Mouse (Mus musculus) heart, postnatal 4 days (tissue): Measurements from ENCODE around the gene Myof. TPM values are rescaled to one million over a fixed set of nuclear protein-coding genes. Genes with fewer than 3 reads are reported as not detected.

Experiments used
- DNase-seq: peaks from one replicate; pipeline ENCODE4 v3.0.0; 2021
- total RNA-seq, 2 experiments: library from RNA; stranded (reverse); gene quantifications; 2 replicates each; pipeline ENCODE4 v1.2.3; 2021

Myof gene
- total RNA-seq, 2 experiments from 2014 or later: 15.5 to 16.4 TPM

DNA sequence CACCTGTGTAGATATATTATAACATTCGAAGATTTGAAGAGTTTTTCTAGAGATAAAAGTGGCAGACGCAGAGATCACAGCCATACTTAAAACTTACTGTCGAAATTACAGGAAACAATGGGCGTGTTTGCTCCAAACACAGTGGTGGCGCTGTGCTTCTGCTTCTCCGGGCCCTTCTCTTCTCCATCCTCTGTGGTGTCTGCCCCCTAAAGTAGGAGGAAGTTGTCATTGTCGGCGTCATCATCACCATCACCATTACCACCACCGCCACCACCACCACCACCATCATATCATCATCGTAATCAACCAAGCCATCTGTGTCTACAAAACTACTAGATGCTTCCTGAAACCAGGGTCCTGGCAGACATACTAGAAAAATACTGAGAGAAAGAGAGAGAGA lies 104.2 kb downstream of the Myof start:
- DNase-seq: no peak

DNA sequence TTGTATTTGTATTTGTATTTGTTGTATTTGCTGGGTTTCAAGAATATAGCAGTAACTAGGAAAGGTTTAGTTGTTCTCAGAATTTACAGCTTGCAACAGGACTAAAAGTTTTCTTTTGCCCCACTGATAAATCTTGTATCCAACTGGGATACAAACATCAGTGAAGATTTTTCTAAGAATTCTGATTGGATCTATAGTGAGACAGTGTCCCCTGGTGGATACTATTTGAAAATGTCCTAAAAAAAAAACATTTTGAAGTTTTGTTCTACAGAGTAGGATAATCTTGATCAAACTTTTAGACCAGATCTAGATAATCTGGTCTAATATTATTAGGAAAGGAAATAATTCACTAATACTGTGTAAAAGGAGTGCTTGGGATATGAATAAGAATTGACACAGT lies 106.3 kb downstream of the Myof start:
- DNase-seq: no peak

DNA sequence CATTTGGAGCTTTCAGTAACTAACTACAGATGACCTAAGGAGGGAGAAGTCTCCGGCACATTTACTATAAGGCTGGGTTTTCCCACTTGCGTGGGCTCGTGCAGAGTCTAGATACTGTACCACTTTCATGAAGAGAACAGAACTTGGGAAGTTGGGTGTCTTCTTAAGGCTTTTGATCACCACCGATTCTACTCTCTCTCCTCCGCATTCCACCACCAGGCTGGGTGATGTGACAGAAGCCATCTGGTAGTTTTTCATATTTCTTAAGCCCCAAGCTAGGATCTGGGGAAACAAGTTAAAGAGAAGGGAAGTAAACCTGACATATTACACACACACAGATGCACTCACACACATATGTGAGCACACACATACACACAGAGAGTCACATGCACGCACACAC lies 108.7 kb downstream of the Myof start:
- DNase-seq: no peak

DNA sequence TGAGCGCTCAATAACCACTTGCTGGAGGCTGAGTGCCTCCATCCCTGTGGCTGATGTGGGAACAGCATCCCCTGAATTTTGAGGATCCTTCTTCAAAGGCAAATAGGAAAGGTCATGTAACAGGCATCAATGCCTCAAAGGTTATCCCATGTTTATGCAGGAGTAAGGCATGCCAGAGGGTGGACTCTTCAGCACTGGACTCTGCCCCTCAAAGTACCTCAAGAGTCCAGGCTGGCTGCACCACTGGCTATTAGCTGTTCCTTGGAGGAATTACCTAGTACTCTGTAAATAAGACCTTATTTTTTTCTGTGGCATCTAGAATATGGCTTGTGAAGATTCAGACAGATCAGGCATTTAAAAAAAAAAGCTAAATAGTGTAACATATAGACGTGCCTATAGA lies 111.2 kb downstream of the Myof start:
- DNase-seq: no peak

DNA sequence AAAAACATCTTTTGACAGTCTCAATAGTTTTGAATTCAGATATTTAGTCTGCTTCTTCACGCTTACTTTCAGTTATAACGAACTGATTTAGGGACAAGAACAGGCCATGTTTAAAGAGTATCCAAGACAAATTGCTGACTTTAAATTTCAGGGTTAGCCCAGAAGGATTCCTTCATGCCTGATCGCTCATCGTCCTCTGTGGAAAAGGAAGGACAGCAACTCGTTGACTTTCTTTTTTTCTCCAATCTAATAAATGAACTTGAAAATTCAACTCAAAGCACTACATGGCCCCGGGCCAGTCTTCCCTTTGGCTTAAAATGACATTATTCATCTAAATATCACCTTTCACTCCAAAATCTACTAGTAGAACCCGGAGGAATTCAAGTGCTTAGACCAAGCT lies 115.5 kb downstream of the Myof start:
- no peak for DNase-seq

DNA sequence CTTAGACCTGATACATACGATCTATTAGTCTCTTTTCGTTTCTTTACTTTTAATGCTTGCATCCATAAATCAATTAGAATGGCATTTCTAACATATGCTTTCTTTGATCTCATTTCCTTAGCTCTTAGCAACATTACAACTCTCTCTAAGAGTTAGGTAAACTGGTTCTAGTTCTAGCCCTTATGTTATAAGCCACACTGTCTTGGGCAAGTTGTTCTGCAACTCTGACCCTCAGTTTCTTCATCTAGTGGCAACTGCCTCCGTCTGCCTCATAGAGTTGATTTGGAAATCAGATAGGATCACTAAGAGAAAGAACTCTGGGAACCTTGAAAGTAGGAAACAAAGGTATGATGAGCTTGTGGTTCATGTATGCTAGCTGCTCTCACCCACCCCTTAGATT lies 118.1 kb downstream of the Myof start:
- DNase-seq: no peak

DNA sequence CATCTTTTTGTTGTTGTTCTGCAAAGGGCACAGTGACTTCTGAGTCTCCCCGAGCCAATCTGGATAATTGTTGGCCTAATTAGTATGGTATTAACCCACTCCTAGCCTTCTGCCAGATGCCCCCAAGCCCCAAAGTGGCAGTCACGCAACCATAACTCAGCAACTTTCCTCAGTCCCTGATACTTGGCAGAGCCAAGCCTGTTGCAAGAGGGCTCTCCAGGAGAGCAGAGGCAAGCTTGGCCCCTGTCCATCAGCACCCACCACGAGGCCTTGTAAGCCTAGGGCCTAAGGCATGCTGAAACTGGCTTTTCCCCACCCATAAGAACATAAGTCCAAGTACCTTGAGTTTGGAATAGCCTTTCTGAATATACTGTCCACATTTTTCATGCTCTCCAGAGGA lies 119.1 kb downstream of the Myof start:
- no peak for DNase-seq

DNA sequence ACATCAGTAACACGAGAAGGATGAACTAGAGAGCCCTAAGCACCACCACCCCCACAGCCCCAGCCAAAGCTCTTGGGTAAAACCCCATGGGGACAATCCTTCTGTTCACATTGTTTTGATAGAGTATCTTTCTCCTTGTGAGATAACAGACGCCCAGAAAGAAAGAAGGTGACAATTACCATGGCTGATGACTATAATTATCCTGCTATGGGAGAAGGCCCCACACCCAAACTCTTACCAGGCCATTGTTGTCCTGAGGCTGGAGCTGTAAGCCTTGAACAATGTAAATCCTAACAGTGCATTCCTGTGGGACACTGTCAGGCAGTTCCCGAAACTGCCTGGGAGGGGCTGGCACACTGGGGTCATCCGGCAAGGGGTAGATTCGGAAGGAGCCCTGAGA lies 122.3 kb downstream of the Myof start:
- DNase-seq: no peak

DNA sequence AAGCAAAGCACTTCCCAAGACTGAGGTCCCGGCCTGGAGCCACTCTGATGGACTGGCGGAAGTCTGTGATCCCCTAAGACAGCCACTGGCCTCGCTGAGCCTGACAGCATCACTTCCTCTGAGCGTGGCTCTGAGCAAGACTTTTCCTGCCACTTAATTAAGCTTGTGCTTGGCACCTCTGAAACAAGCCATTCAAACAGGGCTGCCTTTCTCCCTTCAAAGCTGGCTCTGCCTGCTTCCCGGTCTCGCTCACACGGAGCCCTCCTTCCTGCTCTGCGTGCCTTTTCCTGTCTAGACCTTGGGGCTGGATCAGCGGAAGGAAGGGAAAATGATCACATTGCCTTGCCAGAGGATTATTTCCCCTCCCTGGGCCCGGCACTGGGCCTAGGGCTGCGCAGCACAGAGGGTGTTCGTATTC lies 124.9 kb downstream of the Myof start:
- DNase-seq: peak; percentile 35

DNA sequence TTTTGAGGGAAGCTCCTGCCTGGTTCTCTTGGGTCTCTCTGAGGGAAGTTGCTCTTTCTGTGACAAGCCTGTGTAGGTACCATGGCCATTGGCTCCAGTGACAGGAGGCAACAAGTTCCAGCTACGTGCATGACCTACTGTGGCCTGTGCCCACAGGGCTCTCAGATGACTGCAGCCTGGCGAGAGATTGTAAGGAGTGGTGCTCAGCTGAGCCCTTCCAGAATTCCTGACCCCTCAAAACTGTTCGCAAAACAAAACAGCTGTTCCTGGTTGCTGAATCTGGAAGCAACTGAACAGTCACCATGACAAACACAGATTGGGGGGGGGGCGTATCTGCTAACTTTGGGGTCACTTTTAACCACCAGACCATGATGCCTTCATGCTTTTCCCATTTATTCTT lies 129.1 kb downstream of the Myof start:
- DNase-seq: no peak

DNA sequence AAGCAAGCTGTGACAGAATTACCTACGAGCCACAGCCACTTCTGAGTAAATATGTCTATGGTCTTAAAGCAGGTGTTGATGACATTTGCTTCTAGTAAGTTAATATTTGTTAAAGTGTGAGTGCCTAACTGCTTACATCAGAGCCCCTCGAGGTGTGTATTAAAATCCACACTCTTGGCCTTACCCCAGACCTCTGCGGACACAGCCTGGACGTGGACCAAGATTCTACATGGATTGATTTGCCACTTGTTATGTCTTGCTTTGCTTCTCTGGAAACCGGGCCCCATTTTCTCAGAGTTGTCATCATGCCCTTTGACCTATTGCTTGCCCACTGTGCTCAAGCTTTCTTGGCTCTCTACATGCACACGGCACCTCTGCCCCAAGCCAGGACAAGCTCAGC lies 130.9 kb downstream of the Myof start:
- no peak for DNase-seq

DNA sequence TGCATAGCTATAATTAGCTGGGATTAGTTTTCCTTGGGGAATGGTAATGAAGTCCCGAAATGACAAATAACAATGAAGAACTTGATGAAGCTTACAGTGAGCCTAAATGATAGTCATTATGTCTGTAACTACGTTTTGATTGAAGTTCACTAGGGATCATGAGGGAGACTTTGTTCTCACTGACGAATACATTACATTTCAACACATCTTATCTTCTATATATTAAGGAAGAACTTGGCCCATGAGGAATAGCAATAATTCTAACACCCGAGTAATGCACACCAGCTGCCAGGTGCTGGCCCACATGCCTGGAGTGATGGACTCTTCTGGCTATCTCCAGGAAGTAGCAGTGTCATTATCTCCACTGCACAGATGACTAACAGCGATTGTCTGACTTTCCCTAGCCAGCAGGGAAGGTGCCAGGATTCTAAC lies 133.5 kb downstream of the Myof start:
- no peak for DNase-seq

DNA sequence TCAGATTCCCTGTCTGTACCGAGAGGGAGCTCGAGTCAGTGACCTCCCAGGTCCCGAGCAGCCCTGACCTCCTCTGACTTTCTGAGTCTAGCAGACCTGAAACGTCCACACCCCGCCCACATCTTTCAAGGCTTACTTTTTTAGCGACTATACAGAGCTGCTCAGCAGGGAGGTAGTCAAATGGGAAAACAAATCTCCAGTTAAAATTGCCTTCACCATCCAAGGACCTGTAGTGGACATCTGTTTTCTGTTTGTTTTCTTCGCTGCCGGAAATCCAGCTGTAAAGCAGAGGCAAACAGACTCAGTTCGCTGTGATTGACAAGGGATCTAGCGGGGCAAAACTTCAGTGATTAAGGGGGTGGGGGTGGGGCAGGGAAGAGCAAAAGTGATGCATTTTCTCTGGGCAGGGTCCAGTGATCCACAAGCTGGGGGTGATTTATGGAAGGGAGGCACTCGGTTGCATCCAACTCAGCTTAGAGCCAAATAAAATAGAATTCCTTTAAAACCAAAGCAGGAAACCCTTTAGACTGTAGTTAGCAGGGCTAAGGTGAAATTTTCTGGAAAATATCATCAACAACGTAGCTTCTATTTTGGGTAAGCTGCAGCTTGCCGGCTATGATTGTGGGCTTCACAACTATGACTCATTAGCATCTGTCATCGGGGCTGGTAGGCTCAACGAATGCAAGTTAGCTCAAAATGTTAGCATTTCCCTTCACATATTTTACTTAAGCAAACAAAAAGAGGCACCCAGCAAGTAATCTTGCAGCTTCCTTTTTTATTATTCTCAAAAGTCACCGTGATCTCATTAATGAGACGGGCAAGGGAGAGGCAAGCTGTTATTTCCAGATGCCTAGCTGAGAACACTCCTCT lies 135.7 kb downstream of the Myof start:
- DNase-seq: no peak

DNA sequence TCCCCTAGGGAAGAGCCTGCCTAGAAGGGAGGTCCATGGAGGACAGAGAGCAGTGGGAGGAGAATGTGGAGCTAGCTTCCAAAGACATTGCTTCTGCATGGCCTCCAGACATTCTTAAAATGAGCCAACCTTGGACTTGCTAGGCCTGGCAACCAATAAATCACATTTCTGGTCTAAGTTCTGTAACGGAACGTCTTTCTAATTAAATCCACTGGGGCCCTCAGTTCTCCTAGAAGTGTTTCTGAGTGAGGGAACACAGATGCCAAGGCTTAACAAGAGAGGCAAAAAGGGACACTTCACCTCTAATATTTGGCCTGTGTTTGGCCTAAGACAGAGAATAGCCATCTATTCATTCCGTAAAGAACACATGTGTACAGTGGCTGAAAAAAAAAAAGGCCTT lies 136.5 kb downstream of the Myof start:
- DNase-seq: no peak

DNA sequence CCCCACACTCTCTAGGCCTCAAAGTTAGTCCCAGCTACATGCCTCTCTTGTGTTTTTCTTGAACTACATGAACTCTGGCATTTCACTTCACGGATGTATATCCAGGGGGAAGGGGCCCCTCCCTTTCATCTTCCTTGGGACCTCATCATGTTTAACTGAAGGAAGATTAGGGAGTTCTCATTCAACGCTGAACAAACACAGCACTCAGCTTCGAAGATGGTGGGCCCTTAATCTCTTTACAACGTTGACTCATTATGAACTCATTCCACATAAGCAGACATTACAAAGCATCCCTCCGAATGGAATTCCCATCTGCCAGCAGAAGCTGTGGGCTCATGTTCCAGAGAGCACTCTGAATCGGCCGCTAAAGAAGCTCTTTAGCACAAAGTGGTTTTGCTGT lies 147.3 kb downstream of the Myof start:
- DNase-seq: no peak

DNA sequence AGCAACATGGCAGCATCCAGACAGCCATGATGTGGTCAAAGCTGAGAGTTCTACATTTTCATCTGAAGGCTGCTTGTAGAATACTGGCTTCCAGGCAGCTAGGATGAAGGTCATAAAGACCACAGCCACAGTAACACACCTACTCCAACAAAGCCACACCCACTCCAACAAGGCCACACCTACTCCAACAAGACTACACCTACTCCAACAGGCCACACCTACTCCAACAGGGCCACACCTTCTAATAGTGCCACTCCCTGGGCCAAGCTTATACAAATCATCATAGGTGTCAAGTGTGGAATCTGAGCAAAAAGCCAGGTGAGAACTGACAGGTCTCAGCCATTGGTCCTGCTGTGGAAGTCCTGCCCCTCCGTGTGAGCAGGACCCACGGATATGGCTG lies 152.4 kb downstream of the Myof start:
- no peak for DNase-seq

DNA sequence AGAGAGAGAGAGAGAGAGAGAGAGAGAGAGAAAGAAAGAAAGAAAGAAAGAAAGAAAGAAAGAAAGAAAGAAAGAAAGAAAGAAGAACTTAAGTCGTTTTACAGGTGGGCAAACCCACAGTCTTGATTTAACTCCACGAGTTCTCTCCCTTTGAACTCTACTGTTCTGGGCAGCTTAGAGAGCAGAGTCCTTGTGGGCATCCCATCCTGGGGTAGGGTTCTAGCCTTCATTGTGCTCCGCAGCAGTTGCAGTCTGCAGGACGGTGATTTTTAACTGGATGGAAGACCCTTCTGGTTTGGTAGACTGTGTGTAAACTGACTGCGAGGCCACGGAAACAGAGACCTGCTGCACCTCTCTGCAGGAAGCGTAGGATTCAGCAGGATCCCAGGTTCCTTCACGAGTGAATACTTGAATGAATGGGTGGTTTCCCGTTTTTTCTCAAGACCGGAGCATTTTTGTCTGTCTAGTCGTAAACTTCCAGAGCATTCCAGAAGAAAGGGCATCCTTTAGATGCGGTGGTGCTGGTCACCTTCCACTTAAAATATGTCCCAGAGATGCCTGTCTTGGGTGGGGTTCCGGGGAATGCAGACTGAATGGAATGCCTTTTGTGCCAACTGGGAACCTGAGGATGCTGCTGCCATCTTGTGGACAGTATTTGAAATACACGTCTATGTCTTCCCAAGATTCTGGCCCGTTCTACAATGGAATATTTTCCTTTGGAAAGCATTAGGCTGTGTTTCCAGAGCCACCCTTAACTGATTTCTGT lies 156.8 kb downstream of the Myof start:
- DNase-seq: peak; percentile 63

DNA sequence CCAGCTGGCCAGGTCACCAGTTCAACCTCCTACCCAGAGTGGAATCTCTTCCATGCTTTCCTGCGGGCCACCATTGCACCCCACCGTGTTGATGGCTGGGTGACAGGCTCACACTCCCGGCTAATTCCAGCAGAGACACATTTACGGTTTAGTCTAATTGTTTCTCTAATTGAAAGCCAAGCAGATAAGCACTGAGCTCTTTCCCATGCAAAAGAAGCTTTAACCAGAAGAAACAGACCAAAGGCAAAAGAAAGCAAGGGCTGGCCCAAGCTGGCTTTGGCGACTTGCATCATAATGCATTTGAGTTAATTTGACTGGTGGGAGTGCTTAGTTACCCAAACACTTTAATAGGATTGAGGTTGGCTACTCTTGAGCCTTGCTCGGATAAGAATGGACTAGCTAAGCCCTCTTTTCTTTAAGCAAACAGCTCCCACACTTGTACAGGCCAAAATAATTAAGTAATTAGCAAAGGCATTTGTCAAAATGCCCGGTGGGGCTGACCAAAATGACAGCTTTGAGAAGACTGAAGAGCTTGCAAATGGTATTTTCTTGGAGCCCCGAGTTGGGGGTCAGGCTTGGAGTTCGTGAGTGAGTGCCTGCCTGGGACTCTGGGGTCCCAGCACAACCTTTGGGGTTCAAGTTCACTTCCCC lies 161.8 kb downstream of the Myof start:
- no peak for DNase-seq

DNA sequence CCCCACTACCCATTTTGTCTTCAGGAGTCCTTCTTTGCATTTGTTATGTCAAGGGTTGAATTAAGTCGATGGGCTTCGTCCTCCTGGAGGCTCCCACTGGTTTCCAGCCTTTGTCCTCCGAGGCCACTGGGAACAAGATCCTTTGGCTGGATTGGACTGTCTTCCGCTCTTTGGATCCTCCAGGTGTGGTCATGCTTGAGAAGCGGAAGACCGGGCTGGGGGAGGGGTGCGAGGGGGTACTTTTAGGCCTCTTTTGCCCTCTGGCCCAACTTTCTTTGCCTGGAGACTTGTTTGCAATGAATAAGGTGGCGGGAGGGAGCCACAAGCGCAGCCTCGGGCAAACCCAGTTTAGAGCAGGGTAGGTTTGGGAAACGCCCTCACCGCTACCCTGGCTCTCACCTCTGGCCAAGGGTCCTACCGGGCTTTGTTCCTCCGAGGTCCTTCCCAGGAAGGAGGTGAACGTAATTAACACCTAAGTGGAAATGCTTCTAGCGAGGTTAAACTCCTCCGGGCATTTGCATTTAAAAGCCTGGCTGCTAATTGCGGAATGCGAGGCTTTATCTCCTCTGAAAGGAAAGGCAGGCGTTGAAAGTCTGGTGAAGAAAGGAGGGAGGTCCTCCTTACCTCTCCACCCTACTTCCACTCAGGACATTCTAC lies 165.7 kb downstream of the Myof start:
- DNase-seq: no peak

DNA sequence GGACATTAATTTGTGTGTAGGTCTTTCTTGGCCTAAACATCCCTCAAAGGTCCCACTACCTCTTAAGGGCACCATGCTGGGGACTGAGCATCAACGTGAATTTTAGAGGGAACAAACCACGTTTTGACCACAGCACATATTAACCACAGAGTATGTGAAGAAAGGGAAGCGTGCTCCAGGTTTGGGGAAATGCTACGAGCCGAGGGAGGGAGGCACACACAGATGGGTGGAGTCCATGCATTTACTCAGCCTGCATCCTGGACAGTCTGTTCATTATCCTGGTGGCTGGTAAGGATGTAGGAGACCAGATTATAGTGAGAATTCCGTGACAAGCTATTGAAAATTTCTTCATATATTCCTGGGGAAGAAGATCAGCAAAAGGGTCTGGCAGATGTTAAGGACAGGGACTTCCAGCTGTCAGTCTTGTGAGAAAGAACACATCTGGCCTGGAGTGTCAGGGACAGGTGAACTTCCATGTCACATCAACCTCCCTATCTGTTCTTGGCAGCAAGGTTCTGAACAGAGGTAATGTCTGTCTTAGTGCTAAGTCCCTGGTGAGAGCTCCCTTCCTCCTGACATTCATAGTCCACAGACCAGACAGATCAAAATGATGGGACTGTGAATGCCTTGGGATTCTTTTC lies 166.7 kb downstream of the Myof start:
- DNase-seq: no peak

DNA sequence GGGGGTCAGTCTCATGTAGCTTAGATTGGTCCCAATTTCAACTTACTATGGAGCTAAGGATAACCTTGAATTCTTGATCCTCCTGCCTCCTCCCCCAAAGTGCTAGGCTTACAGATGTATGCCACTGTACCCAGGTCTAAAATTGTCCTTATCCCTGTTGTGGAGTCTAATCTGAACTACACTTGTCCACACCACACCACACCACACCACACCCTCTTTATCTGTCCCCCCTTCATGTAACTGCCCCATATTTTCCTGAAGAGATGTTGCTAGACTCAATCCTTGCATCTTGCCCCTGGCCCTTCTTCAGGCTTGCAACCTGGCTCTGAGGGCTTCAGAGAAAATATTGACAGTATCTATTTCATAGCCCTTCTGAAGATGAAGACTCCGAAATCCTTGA lies 169.9 kb downstream of the Myof start:
- no peak for DNase-seq

DNA sequence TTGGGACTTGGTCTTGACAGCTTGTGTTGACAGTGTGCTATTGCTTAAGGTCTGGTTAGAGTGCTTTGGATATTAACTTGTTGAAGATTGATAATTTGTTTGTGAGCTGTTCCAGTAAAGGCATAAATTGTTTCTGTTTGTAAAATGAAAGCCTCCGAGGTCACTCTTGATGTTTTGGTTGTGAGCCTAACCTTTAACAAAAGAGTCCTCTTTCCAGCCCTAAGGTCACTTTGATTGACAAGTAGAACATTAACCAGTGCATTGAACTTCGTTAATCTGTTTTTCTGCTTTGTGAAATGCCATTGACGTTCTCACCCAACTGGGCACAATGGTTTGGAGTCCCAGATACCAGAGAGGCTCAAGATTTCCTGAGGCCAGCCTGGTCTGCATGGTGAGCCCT lies 175.8 kb downstream of the Myof start:
- no peak for DNase-seq
